Mouse (Mus musculus) spleen, adult 12 weeks (tissue): ENCODE results near the gene Zc3h13.

Experiments
- DNase-seq: peaks from one replicate; pipeline ENCODE4 v3.0.0; 2022; ENCODE audit warnings: low spot score

Gene Zc3h13

GRCm38 (mm10) chr14:75323354-75323753, 39.2 kb downstream of the Zc3h13 start:
- DNase-seq: no peak

- DNase-seq: no peak
Observed at GRCm38 (mm10) chr14:75328062-75328461, 43.9 kb downstream of the Zc3h13 start.

- DNase-seq: peak; percentile 7
Observed at GRCm38 (mm10) chr14:75330621-75331020, 46.4 kb downstream of the Zc3h13 start.

- no peak for DNase-seq
Observed at GRCm38 (mm10) chr14:75334321-75334720, 50.1 kb downstream of the Zc3h13 start.

- DNase-seq: no peak
Observed at GRCm38 (mm10) chr14:75337884-75338283, 53.7 kb downstream of the Zc3h13 start.

GRCm38 (mm10) chr14:75346041-75346440, 61.9 kb downstream of the Zc3h13 start:
- DNase-seq: no peak

GRCm38 (mm10) chr14:75351626-75352025, 67.5 kb downstream of the Zc3h13 start:
- no peak for DNase-seq

GRCm38 (mm10) chr14:75363316-75363715, 79.1 kb downstream of the Zc3h13 start:
- DNase-seq: no peak

GRCm38 (mm10) chr14:75365301-75366035, 81.3 kb downstream of the Zc3h13 start:
- no peak for DNase-seq

- DNase-seq: no peak
Observed at GRCm38 (mm10) chr14:75366741-75367140, 82.6 kb downstream of the Zc3h13 start.

GRCm38 (mm10) chr14:75367503-75367902, 83.3 kb downstream of the Zc3h13 start:
- DNase-seq: no peak

GRCm38 (mm10) chr14:75369880-75370279, 85.7 kb downstream of the Zc3h13 start:
- no peak for DNase-seq

GRCm38 (mm10) chr14:75375006-75375598, 90.9 kb downstream of the Zc3h13 start:
- no peak for DNase-seq

- no peak for DNase-seq
Observed at GRCm38 (mm10) chr14:75376256-75376655, 92.1 kb downstream of the Zc3h13 start.

- DNase-seq: no peak
Observed at GRCm38 (mm10) chr14:75377612-75378011, 93.4 kb downstream of the Zc3h13 start.
